Mouse (Mus musculus): ENCODE results near the gene Zfp36.

- TF ChIP-seq MAX (IDR thresholded peaks at IDR 0.05; ENCODE audit: low read length) (no peak), POLR2A (IDR thresholded peaks at IDR 0.05; ENCODE audit: control insufficient read depth in 1 of 2, insufficient read depth in 1 of 2, low read depth in 1 of 2, low read length in 2 of 2, poor library complexity in 1 of 2) (peak in 1 of 2 experiments; percentile 72; a peak in 2 of 4 replicates), ZC3H11A (IDR thresholded peaks at IDR 0.05; ENCODE audit: low read depth, low read length) (no peak), CTCF (IDR thresholded peaks at IDR 0.05 in 2 of 3, conservative IDR thresholded peaks at IDR 0.05 in 1 of 3; ENCODE audit: control insufficient read depth in 1 of 3, insufficient read depth in 1 of 3, low read depth in 2 of 3, low read length in 3 of 3, poor library complexity in 1 of 3, severe bottlenecking in 1 of 3) (no peak), ETS1 (IDR thresholded peaks at IDR 0.05; ENCODE audit: low read depth, low read length) (no peak), GATA1 (IDR thresholded peaks at IDR 0.05; ENCODE audit: low read depth, low read length) (no peak), MEF2A (IDR thresholded peaks at IDR 0.05; ENCODE audit: extremely low read depth, insufficient replicate concordance, low read depth, low read length, poor library complexity, severe bottlenecking) (no peak), EP300 (IDR thresholded peaks at IDR 0.05; ENCODE audit: low read depth in 1 of 2, low read length in 2 of 2) (no peak), UBTF (IDR thresholded peaks at IDR 0.05; ENCODE audit: borderline replicate concordance, insufficient read depth, low read depth, low read length) (no peak), POLR2AphosphoS2 (IDR thresholded peaks at IDR 0.05; ENCODE audit: low read length) (peak; percentile 77; the same call in 1 of the 2 replicates)
These were observed 25.9 kb downstream of the Zfp36 start for GRCm38 (mm10) chr7:28354113-28354581.
